Mouse (Mus musculus) kidney, adult 8-10 months (tissue): ENCODE measurements around the gene Arhgap10.
"Not testable (repeated sequence)": the region's sequence is repeated elsewhere in the genome, so short reads cannot be mapped to it uniquely, and the experiment has no call there.

Experiments
- DNase-seq, 2 experiments: peaks; one replicate each; pipeline ENCODE4 v3.0.0; 2022

The Arhgap10 gene

GRCm38 (mm10) chr8:77340046-77340747, 177.6 kb downstream of the Arhgap10 start:
- no peak for DNase-seq

- DNase-seq, result no peak
Observed at GRCm38 (mm10) chr8:77337272-77337671, 180.5 kb downstream of the Arhgap10 start.

- no peak for DNase-seq
Observed at GRCm38 (mm10) chr8:77331180-77331579, 186.6 kb downstream of the Arhgap10 start.

GRCm38 (mm10) chr8:77330304-77330703, 187.4 kb downstream of the Arhgap10 start:
- DNase-seq, result no peak

GRCm38 (mm10) chr8:77329783-77330182, 188.0 kb downstream of the Arhgap10 start:
- DNase-seq, result no peak

- DNase-seq, result no peak
Observed at GRCm38 (mm10) chr8:77328473-77328872, 189.3 kb downstream of the Arhgap10 start.

- no peak for DNase-seq
Observed at GRCm38 (mm10) chr8:77327326-77327725, 190.4 kb downstream of the Arhgap10 start.

GRCm38 (mm10) chr8:77322727-77323126, 195.0 kb downstream of the Arhgap10 start:
- DNase-seq, result not testable (repeated sequence)

- no peak for DNase-seq
Observed at GRCm38 (mm10) chr8:77321901-77322300, 195.9 kb downstream of the Arhgap10 start.

- no peak for DNase-seq
Observed at GRCm38 (mm10) chr8:77318590-77318989, 199.2 kb downstream of the Arhgap10 start.

- no peak for DNase-seq
Observed at GRCm38 (mm10) chr8:77317771-77318170, 200.0 kb downstream of the Arhgap10 start.

GRCm38 (mm10) chr8:77313003-77313402, 204.8 kb downstream of the Arhgap10 start:
- DNase-seq, result peak in 1 of 2 experiments; percentile 29

GRCm38 (mm10) chr8:77311762-77312161, 206.0 kb downstream of the Arhgap10 start:
- no peak for DNase-seq

- DNase-seq, result no peak
Observed at GRCm38 (mm10) chr8:77310541-77310940, 207.2 kb downstream of the Arhgap10 start.

- DNase-seq, result no peak
Observed at GRCm38 (mm10) chr8:77310026-77310425, 207.7 kb downstream of the Arhgap10 start.

GRCm38 (mm10) chr8:77294599-77294998, 223.2 kb downstream of the Arhgap10 start:
- DNase-seq, result no peak

- no peak for DNase-seq
Observed at GRCm38 (mm10) chr8:77292649-77293048, 225.1 kb downstream of the Arhgap10 start.

GRCm38 (mm10) chr8:77292120-77292519, 225.6 kb downstream of the Arhgap10 start:
- DNase-seq, result no peak

- DNase-seq, result no peak
Observed at GRCm38 (mm10) chr8:77288492-77288891, 229.3 kb downstream of the Arhgap10 start.

- DNase-seq, result no peak
Observed at GRCm38 (mm10) chr8:77288065-77288464, 229.7 kb downstream of the Arhgap10 start.

GRCm38 (mm10) chr8:77284473-77284872, 233.3 kb downstream of the Arhgap10 start:
- no peak for DNase-seq

- DNase-seq, result no peak
Observed at GRCm38 (mm10) chr8:77282605-77283236, 235.0 kb downstream of the Arhgap10 start.

GRCm38 (mm10) chr8:77279977-77280376, 237.8 kb downstream of the Arhgap10 start:
- no peak for DNase-seq

GRCm38 (mm10) chr8:77278246-77278645, 239.5 kb downstream of the Arhgap10 start:
- DNase-seq, result peak in 1 of 2 experiments; percentile 37
